Mouse (Mus musculus): ENCODE data around the gene Dtx2. TPM values are rescaled to one million over a fixed set of nuclear protein-coding genes. Genes with fewer than 3 reads are reported as not detected.

The Dtx2 gene
- polyA plus RNA-seq, 1 experiment from 2014 or later: 22.6 TPM

GRCm38 (mm10) chr5:136001222-136001621 lies 6.6 kb downstream of the Dtx2 start:
- H3K27ac ChIP-seq (replicated peaks; ENCODE audit: low read depth, low read length): no peak overlapping the region
- no peaks in the 10 kb centered on the region for H3K27me3 ChIP-seq (ENCODE audit: control insufficient read depth, insufficient read depth, low read length)
- ATAC-seq (replicated peaks; ENCODE audit: insufficient number of reproducible peaks, low FRiP score, low TSS enrichment, low read depth) (no peak), DNase-seq (ENCODE audit: low spot score) (no peak)
- no peaks in the 10 kb centered on the region for H3K4me1 ChIP-seq (ENCODE audit: control insufficient read depth, insufficient read depth, low read length)
- H3K9ac ChIP-seq (replicated peaks; ENCODE audit: low read length): no peak overlapping the region
- WGBS: 90% methylated on average over 6 of the region's 6 CpGs
- no peaks in the 10 kb centered on the region for H3K9me3 ChIP-seq (replicated peaks; ENCODE audit: control insufficient read depth, low read length)
- no peak overlapping the region for H3K4me3 ChIP-seq (ENCODE audit: low read depth, low read length)
- H3K36me3 ChIP-seq (replicated peaks; ENCODE audit: control insufficient read depth, insufficient read depth, low read depth, low read length): peaks cover 2% of the 10 kb centered on the region; the same call in 1 of the 2 replicates
- H3K4me2 ChIP-seq (ENCODE audit: low read depth, low read length): no peak overlapping the region

- DNase-seq (ENCODE audit: low spot score) (peak; percentile 6), ATAC-seq (replicated peaks; ENCODE audit: insufficient number of reproducible peaks, low FRiP score, low TSS enrichment, low read depth) (no peak)
- no peaks in the 10 kb centered on the region for H3K4me1 ChIP-seq (ENCODE audit: control insufficient read depth, insufficient read depth, low read length)
- H3K27ac ChIP-seq (replicated peaks; ENCODE audit: low read depth, low read length): no peak overlapping the region
- H3K4me3 ChIP-seq (ENCODE audit: low read depth, low read length): no peak overlapping the region
- WGBS: 63% methylated on average over 2 of the region's 2 CpGs
- H3K4me2 ChIP-seq (ENCODE audit: low read depth, low read length): no peak overlapping the region
- no peaks in the 10 kb centered on the region for H3K27me3 ChIP-seq (ENCODE audit: control insufficient read depth, insufficient read depth, low read length)
- H3K9me3 ChIP-seq (replicated peaks; ENCODE audit: control insufficient read depth, low read length): no peaks in the 10 kb centered on the region
- H3K36me3 ChIP-seq (replicated peaks; ENCODE audit: control insufficient read depth, insufficient read depth, low read depth, low read length): peaks cover 2% of the 10 kb centered on the region; the same call in 1 of the 2 replicates
- no peak overlapping the region for H3K9ac ChIP-seq (replicated peaks; ENCODE audit: low read length)
These were observed 7.7 kb downstream of the Dtx2 start for GRCm38 (mm10) chr5:136002325-136002724.

- Histone ChIP-seq H3K4me3 (ENCODE audit: low read depth, low read length) (no peak overlapping the region), H3K9me3 (replicated peaks; ENCODE audit: control insufficient read depth, low read length) (no peaks in the 10 kb centered on the region), H3K27me3 (ENCODE audit: control insufficient read depth, insufficient read depth, low read length) (no peaks in the 10 kb centered on the region), H3K36me3 (replicated peaks; ENCODE audit: control insufficient read depth, insufficient read depth, low read depth, low read length) (peaks cover 2% of the 10 kb centered on the region; the same call in 1 of the 2 replicates), H3K9ac (replicated peaks; ENCODE audit: low read length) (no peak overlapping the region), H3K4me2 (ENCODE audit: low read depth, low read length) (no peak overlapping the region), H3K27ac (replicated peaks; ENCODE audit: low read depth, low read length) (no peak overlapping the region), H3K4me1 (ENCODE audit: control insufficient read depth, insufficient read depth, low read length) (no peaks in the 10 kb centered on the region)
- no peak for ATAC-seq (replicated peaks; ENCODE audit: insufficient number of reproducible peaks, low FRiP score, low TSS enrichment, low read depth)
- DNase-seq (ENCODE audit: low spot score): no peak
- 20% methylated on average over 3 of the region's 3 CpGs for WGBS
These were observed 8.2 kb downstream of the Dtx2 start for GRCm38 (mm10) chr5:136002751-136003151.

- Histone ChIP-seq H3K27ac (replicated peaks; ENCODE audit: low read depth, low read length) (no peak overlapping the region), H3K27me3 (ENCODE audit: control insufficient read depth, insufficient read depth, low read length) (no peaks in the 10 kb centered on the region), H3K9me3 (replicated peaks; ENCODE audit: control insufficient read depth, low read length) (no peaks in the 10 kb centered on the region), H3K4me2 (ENCODE audit: low read depth, low read length) (no peak overlapping the region), H3K4me1 (ENCODE audit: control insufficient read depth, insufficient read depth, low read length) (no peaks in the 10 kb centered on the region), H3K4me3 (ENCODE audit: low read depth, low read length) (no peak overlapping the region), H3K36me3 (replicated peaks; ENCODE audit: control insufficient read depth, insufficient read depth, low read depth, low read length) (no peaks in the 10 kb centered on the region), H3K9ac (replicated peaks; ENCODE audit: low read length) (no peak overlapping the region)
- WGBS: 77% methylated on average over 4 of the region's 4 CpGs
- DNase-seq (ENCODE audit: low spot score): no peak
- ATAC-seq (replicated peaks; ENCODE audit: insufficient number of reproducible peaks, low FRiP score, low TSS enrichment, low read depth): no peak
These were observed 9.9 kb downstream of the Dtx2 start for GRCm38 (mm10) chr5:136004537-136004936.

GRCm38 (mm10) chr5:136007745-136008144 lies 13.1 kb downstream of the Dtx2 start:
- peaks cover 3% of the 10 kb centered on the region; the same call in 1 of the 2 replicates for H3K36me3 ChIP-seq (replicated peaks; ENCODE audit: control insufficient read depth, insufficient read depth, low read depth, low read length)
- no peak overlapping the region for H3K4me3 ChIP-seq (ENCODE audit: low read depth, low read length)
- 74% methylated on average over 7 of the region's 7 CpGs for WGBS
- H3K9ac ChIP-seq (replicated peaks; ENCODE audit: low read length): no peak overlapping the region
- ATAC-seq (replicated peaks; ENCODE audit: insufficient number of reproducible peaks, low FRiP score, low TSS enrichment, low read depth) (no peak), DNase-seq (ENCODE audit: low spot score) (no peak)
- no peak overlapping the region for H3K4me2 ChIP-seq (ENCODE audit: low read depth, low read length)
- no peaks in the 10 kb centered on the region for H3K27me3 ChIP-seq (ENCODE audit: control insufficient read depth, insufficient read depth, low read length)
- no peaks in the 10 kb centered on the region for H3K9me3 ChIP-seq (replicated peaks; ENCODE audit: control insufficient read depth, low read length)
- no peak overlapping the region for H3K27ac ChIP-seq (replicated peaks; ENCODE audit: low read depth, low read length)
- H3K4me1 ChIP-seq (ENCODE audit: control insufficient read depth, insufficient read depth, low read length): no peaks in the 10 kb centered on the region

GRCm38 (mm10) chr5:136014877-136015276 lies 20.3 kb downstream of the Dtx2 start:
- Histone ChIP-seq H3K27me3 (ENCODE audit: control insufficient read depth, insufficient read depth, low read length) (no peaks in the 10 kb centered on the region), H3K4me3 (ENCODE audit: low read depth, low read length) (no peak overlapping the region), H3K36me3 (replicated peaks; ENCODE audit: control insufficient read depth, insufficient read depth, low read depth, low read length) (peaks cover 3% of the 10 kb centered on the region; the same call in 1 of the 2 replicates), H3K4me2 (ENCODE audit: low read depth, low read length) (no peak overlapping the region), H3K9me3 (replicated peaks; ENCODE audit: control insufficient read depth, low read length) (no peaks in the 10 kb centered on the region), H3K9ac (replicated peaks; ENCODE audit: low read length) (no peak overlapping the region), H3K4me1 (ENCODE audit: control insufficient read depth, insufficient read depth, low read length) (0 out of 2 replicates have a peak, but pooled peaks cover 2% of the 10 kb centered on the region), H3K27ac (replicated peaks; ENCODE audit: low read depth, low read length) (no peak overlapping the region)
- ATAC-seq (replicated peaks; ENCODE audit: insufficient number of reproducible peaks, low FRiP score, low TSS enrichment, low read depth) (no peak), DNase-seq (ENCODE audit: low spot score) (no peak)
- 87% methylated on average over 10 of the region's 10 CpGs for WGBS

GRCm38 (mm10) chr5:136015586-136015985 lies 21.0 kb downstream of the Dtx2 start:
- ATAC-seq (replicated peaks; ENCODE audit: insufficient number of reproducible peaks, low FRiP score, low TSS enrichment, low read depth): no peak
- no peak for DNase-seq (ENCODE audit: low spot score)
- Histone ChIP-seq H3K4me3 (ENCODE audit: low read depth, low read length) (no peak overlapping the region), H3K9ac (replicated peaks; ENCODE audit: low read length) (no peak overlapping the region), H3K36me3 (replicated peaks; ENCODE audit: control insufficient read depth, insufficient read depth, low read depth, low read length) (peaks cover 3% of the 10 kb centered on the region; the same call in 1 of the 2 replicates), H3K27me3 (ENCODE audit: control insufficient read depth, insufficient read depth, low read length) (no peaks in the 10 kb centered on the region), H3K9me3 (replicated peaks; ENCODE audit: control insufficient read depth, low read length) (no peaks in the 10 kb centered on the region), H3K27ac (replicated peaks; ENCODE audit: low read depth, low read length) (no peak overlapping the region), H3K4me2 (ENCODE audit: low read depth, low read length) (no peak overlapping the region), H3K4me1 (ENCODE audit: control insufficient read depth, insufficient read depth, low read length) (0 out of 2 replicates have a peak, but pooled peaks cover 2% of the 10 kb centered on the region)
- WGBS: 81% methylated on average over 10 of the region's 10 CpGs

GRCm38 (mm10) chr5:136016014-136016876 lies 21.6 kb downstream of the Dtx2 start:
- Histone ChIP-seq H3K36me3 (replicated peaks; ENCODE audit: control insufficient read depth, insufficient read depth, low read depth, low read length) (0 out of 2 replicates have a peak, but pooled peaks cover 3% of the 10 kb centered on the region), H3K4me2 (ENCODE audit: low read depth, low read length) (no peak overlapping the region), H3K4me1 (ENCODE audit: control insufficient read depth, insufficient read depth, low read length) (0 out of 2 replicates have a peak, but pooled peaks cover 2% of the 10 kb centered on the region), H3K4me3 (ENCODE audit: low read depth, low read length) (no peak overlapping the region), H3K27me3 (ENCODE audit: control insufficient read depth, insufficient read depth, low read length) (no peaks in the 10 kb centered on the region), H3K9me3 (replicated peaks; ENCODE audit: control insufficient read depth, low read length) (no peaks in the 10 kb centered on the region), H3K27ac (replicated peaks; ENCODE audit: low read depth, low read length) (no peak overlapping the region), H3K9ac (replicated peaks; ENCODE audit: low read length) (no peak overlapping the region)
- ATAC-seq (replicated peaks; ENCODE audit: insufficient number of reproducible peaks, low FRiP score, low TSS enrichment, low read depth) (no peak), DNase-seq (ENCODE audit: low spot score) (no peak)
- 78% methylated on average over 10 of the region's 10 CpGs for WGBS
